Mouse (Mus musculus): ENCODE measurements around the gene Slc25a17.

- TF ChIP-seq CTCF (IDR thresholded peaks at IDR 0.05; ENCODE audit: borderline replicate concordance, insufficient read depth, low read depth, low read length) (no peak), POLR2A (IDR thresholded peaks at IDR 0.05; ENCODE audit: borderline replicate concordance, insufficient read depth, low read length) (no peak)
Observed at GRCm38 (mm10) chr15:81278699-81279098, 81.9 kb downstream of the Slc25a17 start.

Measured in cerebellum, adult 2 months (tissue).